ENCODE assay signal across 22 mouse cellular contexts in genomic region chr14:58512177-58512576, GRCm38 (mm10).
DNase-seq lines count a peak whose midpoint lies in the region; TF ChIP-seq lines count a peak whose summit lies in the region.
"Had no signal": no experiment of that assay in that cellular context is flagged by ENCODE, and none has a peak within 500 bp of the region (broad histone marks: within the 10 kb centered on the region; RNA-seq: fewer than 3 reads in every experiment).

No protein-coding gene starts in this region.

- H3K4me3 ChIP-seq in gastrocnemius, adult 2 months: no peak overlapping the region
- H3K4me3 ChIP-seq in kidney, adult 2 months (ENCODE audit: insufficient read depth, low read depth, low read length): no peak overlapping the region
- H3K4me3 ChIP-seq in myocyte: no peak overlapping the region
- H3K4me3 ChIP-seq: embryonic facial prominence, embryonic 13.5 days; embryonic facial prominence, embryonic 15.5 days; erythroblast, embryonic 14.5 days; forebrain, embryonic 10.5 days; forebrain, embryonic 12.5 days had no signal

- H3K4me2 ChIP-seq in myocyte (ENCODE audit: low read depth): no peak overlapping the region
- H3K4me2 ChIP-seq: embryonic facial prominence, embryonic 13.5 days; embryonic facial prominence, embryonic 15.5 days; forebrain, embryonic 12.5 days had no signal

- no peak for TF ChIP-seq CTCF in gastrocnemius, adult 2 months (IDR thresholded peaks at IDR 0.05)
- TF ChIP-seq CTCF in kidney, adult 2 months (conservative IDR thresholded peaks at IDR 0.05; ENCODE audit: insufficient read depth, insufficient read length, low read depth, low read length): no peak

- no peaks in the 10 kb centered on the region for H3K27me3 ChIP-seq in kidney, adult 2 months (replicated peaks; ENCODE audit: control insufficient read depth, insufficient read depth, low read length)
- no peaks in the 10 kb centered on the region for H3K27me3 ChIP-seq in myocyte (ENCODE audit: control insufficient read depth, insufficient read depth, insufficient read length)
- H3K27me3 ChIP-seq: CH12.LX; embryonic facial prominence, embryonic 13.5 days; embryonic facial prominence, embryonic 15.5 days; Patski had no signal

- DNase-seq in gastrocnemius, adult 2 months: no peak
- no peak for DNase-seq in gastrocnemius, postnatal 36 days
- no peak for DNase-seq in kidney, adult 2 months
- DNase-seq in kidney, postnatal 36 days: no peak
- DNase-seq: adrenal gland, postnatal 10 days; adrenal gland, postnatal 25 days; B cell, adult 2 months; cerebellum, adult 11 months; cerebellum, adult 18-20 months; cerebellum, adult 8-10 months; cerebellum, adult 9-11 months; cerebellum, postnatal 36 days; embryo, embryonic 11 days had no signal

- no peak overlapping the region for H3ac ChIP-seq in myocyte (ENCODE audit: control insufficient read depth, insufficient read length)

- peak overlapping the region; percentile 38 for H3K27ac ChIP-seq in gastrocnemius, adult 2 months
- peak overlapping the region; percentile 9; the same call in 1 of the 2 replicates for H3K27ac ChIP-seq in kidney, adult 2 months (ENCODE audit: insufficient read depth, low read depth, low read length)
- H3K27ac ChIP-seq: embryonic facial prominence, embryonic 13.5 days; embryonic facial prominence, embryonic 15.5 days; forebrain, embryonic 10.5 days; forebrain, embryonic 12.5 days had no signal

- intact Hi-C loops in gastrocnemius, adult 2 months (cut with DNase I): no loop called here
- intact Hi-C loops in gastrocnemius, postnatal 36 days (cut with DNase I): no loop called here

- 95% methylated on average over 6 of the region's 6 CpGs for WGBS in kidney, adult 2 months

- H3K36me3 ChIP-seq in kidney, adult 2 months (ENCODE audit: control insufficient read depth, insufficient read depth, low read length): no peaks in the 10 kb centered on the region
- no peaks in the 10 kb centered on the region for H3K36me3 ChIP-seq in myocyte (ENCODE audit: control insufficient read depth, insufficient read depth)
- H3K36me3 ChIP-seq: embryonic facial prominence, embryonic 13.5 days; embryonic facial prominence, embryonic 15.5 days; forebrain, embryonic 10.5 days; forebrain, embryonic 12.5 days; G1E had no signal

- TF ChIP-seq POLR2A in kidney, adult 2 months (IDR thresholded peaks at IDR 0.05; ENCODE audit: low read depth, low read length): no peak
- no peak for TF ChIP-seq POLR2A in myocyte (IDR thresholded peaks at IDR 0.05; ENCODE audit: insufficient read length, low read depth)

- H3K4me1 ChIP-seq in kidney, adult 2 months (ENCODE audit: control insufficient read depth, insufficient read depth, low read length): peaks cover 10% of the 10 kb centered on the region
- H3K4me1 ChIP-seq: embryonic facial prominence, embryonic 13.5 days; forebrain, embryonic 12.5 days had no signal

- H3K79me2 ChIP-seq in myocyte (ENCODE audit: control insufficient read depth, insufficient read depth): no peaks in the 10 kb centered on the region

TF ChIP-seq in myocyte, 11 proteins besides CTCF, POLR2A, EP300 and RAD21:
- TF ChIP-seq MYOG (IDR thresholded peaks at IDR 0.05; ENCODE audit: control insufficient read depth in 1 of 3, insufficient read depth in 1 of 3, insufficient read length in 2 of 3, low read depth in 2 of 3) (peak; percentile 59 to 90 (median 76)), MYOD1 (IDR thresholded peaks at IDR 0.05; ENCODE audit: control insufficient read depth in 1 of 3, insufficient read length in 2 of 3, low read depth in 2 of 3) (peak; percentile 25 to 84 (median 77)), CEBPB (IDR thresholded peaks at IDR 0.05; ENCODE audit: insufficient read depth, poor library complexity, severe bottlenecking) (no peak), TCF12 (IDR thresholded peaks at IDR 0.05; ENCODE audit: insufficient read depth, poor library complexity, severe bottlenecking) (peak; percentile 82), USF1 (IDR thresholded peaks at IDR 0.05; ENCODE audit: low read depth) (no peak), SRF (IDR thresholded peaks at IDR 0.05; ENCODE audit: control insufficient read depth, insufficient read length, low read depth) (no peak), E2F4 (IDR thresholded peaks at IDR 0.05; ENCODE audit: insufficient read depth) (no peak), REST (IDR thresholded peaks at IDR 0.05; ENCODE audit: insufficient read depth, insufficient read length) (no peak)
